1 mouse cellular context compared by ENCODE assay signal in genomic region chr1:175693429-175693960, GRCm38 (mm10).
TF ChIP-seq lines count a peak whose summit lies in the region.

No protein-coding gene starts in this region.

TF ChIP-seq in CH12.LX, 34 proteins besides CTCF, POLR2A, EP300 and RAD21 (continued from another document):
- TF ChIP-seq ETS1 (conservative IDR thresholded peaks at IDR 0.05; ENCODE audit: low read depth, low read length) = 0 out of 2 replicates have a peak, but pooled peaks have one; percentile 11
- no peak for TF ChIP-seq USF1 (IDR thresholded peaks at IDR 0.05; ENCODE audit: low read depth, low read length)
- peak; percentile 51 for TF ChIP-seq BHLHE40 (IDR thresholded peaks at IDR 0.05; ENCODE audit: low read depth, low read length)
- no peak for TF ChIP-seq ZMIZ1 (IDR thresholded peaks at IDR 0.05; ENCODE audit: low read depth, low read length)
- TF ChIP-seq TCF12 (IDR thresholded peaks at IDR 0.05; ENCODE audit: low read depth, low read length) = no peak
- TF ChIP-seq HCFC1 (IDR thresholded peaks at IDR 0.05; ENCODE audit: low read depth, low read length) = no peak
- TF ChIP-seq JUND (conservative IDR thresholded peaks at IDR 0.05; ENCODE audit: low read depth, low read length) = no peak
- peak; percentile 87; the same call in 1 of the 2 replicates for TF ChIP-seq MEF2A (IDR thresholded peaks at IDR 0.05; ENCODE audit: borderline replicate concordance, low read depth, low read length)
